In genomic region chr16:84775356-84775755, GRCm38 (mm10) we compare ENCODE assay signal across 10 mouse cellular contexts. TPM values are rescaled to one million over a fixed set of nuclear protein-coding genes. Genes with fewer than 3 reads are reported as not detected.
DNase-seq lines count a peak whose midpoint lies in the region; ATAC-seq and TF ChIP-seq lines count a peak whose summit lies in the region.
"Had no signal": no experiment of that assay in that cellular context is flagged by ENCODE, and none has a peak within 500 bp of the region (broad histone marks: within the 10 kb centered on the region; RNA-seq: fewer than 3 reads in every experiment).

No protein-coding gene starts in this region.

- no peaks in the 10 kb centered on the region for H3K9me3 ChIP-seq in heart, embryonic 14.5 days (ENCODE audit: control insufficient read depth, low read length)
- H3K9me3 ChIP-seq in ES-E14 (ENCODE audit: control insufficient read depth, insufficient read depth, low read depth, low read length) = no peaks in the 10 kb centered on the region
- no peaks in the 10 kb centered on the region for H3K9me3 ChIP-seq in forebrain, embryonic 16.5 days (ENCODE audit: control insufficient read depth, low read length)
- no peaks in the 10 kb centered on the region; the same call in 1 of the 2 replicates for H3K9me3 ChIP-seq in midbrain, embryonic 10.5 days (replicated peaks)

- no peak overlapping the region for H3K27ac ChIP-seq in heart, embryonic 14.5 days (replicated peaks in 1 of 2; ENCODE audit: control insufficient read depth in 1 of 2, insufficient read depth in 1 of 2, low read depth in 2 of 2, low read length in 2 of 2)
- H3K27ac ChIP-seq in ES-E14 (ENCODE audit: insufficient read depth, low read depth, low read length, poor library complexity, severe bottlenecking) = peak overlapping the region; percentile 9; the same call in 1 of the 2 replicates
- H3K27ac ChIP-seq in forebrain, embryonic 16.5 days (ENCODE audit: low read length) = no peak overlapping the region
- peak overlapping the region; percentile 99 for H3K27ac ChIP-seq in midbrain, embryonic 10.5 days (replicated peaks)

- H3K27me3 ChIP-seq in heart, embryonic 14.5 days (ENCODE audit: control insufficient read depth, insufficient read depth, low read length) = no peaks in the 10 kb centered on the region; the same call in 1 of the 2 replicates
- no peaks in the 10 kb centered on the region for H3K27me3 ChIP-seq in forebrain, embryonic 16.5 days (replicated peaks; ENCODE audit: control insufficient read depth, insufficient read depth, low read length)
- no peaks in the 10 kb centered on the region for H3K27me3 ChIP-seq in midbrain, embryonic 10.5 days (ENCODE audit: low read depth, poor library complexity, severe bottlenecking)

- peak overlapping the region; percentile 99 for H3K4me2 ChIP-seq in heart, embryonic 14.5 days (ENCODE audit: low read length)
- H3K4me2 ChIP-seq in forebrain, embryonic 16.5 days (ENCODE audit: low read length) = peak overlapping the region; percentile 99

- H3K9ac ChIP-seq in heart, embryonic 14.5 days (ENCODE audit: low read length) = peak overlapping the region; percentile 74
- H3K9ac ChIP-seq in ES-E14 (ENCODE audit: insufficient read depth, low read depth, low read length, poor library complexity, severe bottlenecking) = peak overlapping the region; percentile 71; the same call in 1 of the 2 replicates
- no peak overlapping the region for H3K9ac ChIP-seq in forebrain, embryonic 16.5 days (replicated peaks; ENCODE audit: low read depth, low read length)

- H3K4me1 ChIP-seq in heart, embryonic 14.5 days (ENCODE audit: control insufficient read depth in 2 of 2, insufficient read depth in 2 of 2, low read length in 2 of 2) = 0 out of 4 replicates have a peak, but pooled peaks cover 0 to 6% of the 10 kb centered on the region in 2 experiments
- H3K4me1 ChIP-seq in ES-E14 (ENCODE audit: control insufficient read depth in 2 of 2, insufficient read depth in 2 of 2, low read length in 2 of 2, poor library complexity in 1 of 2) = peaks cover 0 to 9% of the 10 kb centered on the region in 2 experiments; a peak in 3 of 4 replicates
- H3K4me1 ChIP-seq in forebrain, embryonic 16.5 days (replicated peaks; ENCODE audit: control insufficient read depth, insufficient read depth, low read length) = peaks cover 17% of the 10 kb centered on the region
- peaks cover 29% of the 10 kb centered on the region for H3K4me1 ChIP-seq in midbrain, embryonic 10.5 days

- in situ Hi-C loops in ES-E14 (cut with MboI; ENCODE audit: low sequenced_read_pairs in 2 of 2, unreplicated experiment in 2 of 2) = no loop called here

- no peak for ATAC-seq in heart, embryonic 14.5 days (ENCODE audit: insufficient number of reproducible peaks, insufficient read depth, low FRiP score, low read depth)
- ATAC-seq in forebrain, embryonic 16.5 days = no peak

- DNase-seq in heart, adult 9 months (ENCODE audit: low spot score in 2 of 2) = no peak
- no peak for DNase-seq in ES-E14 (ENCODE audit: low read depth, low spot score)
- no peak for DNase-seq in midbrain, embryonic 10.5 days (ENCODE audit: low spot score)
- no peak for DNase-seq in spleen, postnatal 4 days (ENCODE audit: low spot score in 2 of 2)
- no peak for DNase-seq in cerebellum, adult 9-10 months
- no peak for DNase-seq in frontal cortex, postnatal 25 days (ENCODE audit: low spot score in 2 of 2)

- peak overlapping the region; percentile 10 to 69; a peak in 3 of 4 replicates for H3K4me3 ChIP-seq in heart, embryonic 14.5 days (ENCODE audit: control insufficient read depth in 1 of 2, insufficient read depth in 1 of 2, low read depth in 1 of 2, low read length in 2 of 2)
- peak overlapping the region; percentile 68 to 84 for H3K4me3 ChIP-seq in ES-E14 (ENCODE audit: insufficient read depth in 1 of 2, low read depth in 1 of 2, low read length in 2 of 2, poor library complexity in 1 of 2, severe bottlenecking in 1 of 2)
- peak overlapping the region; percentile 81 for H3K4me3 ChIP-seq in forebrain, embryonic 16.5 days (replicated peaks; ENCODE audit: low read length)
- H3K4me3 ChIP-seq in midbrain, embryonic 10.5 days = peak overlapping the region; percentile 85

- H3K36me3 ChIP-seq in heart, embryonic 14.5 days (ENCODE audit: control insufficient read depth, insufficient read depth, low read length) = no peaks in the 10 kb centered on the region
- H3K36me3 ChIP-seq in ES-E14 (ENCODE audit: control insufficient read depth, insufficient read depth, low read length, poor library complexity, severe bottlenecking) = no peaks in the 10 kb centered on the region
- H3K36me3 ChIP-seq in forebrain, embryonic 16.5 days (ENCODE audit: control insufficient read depth, insufficient read depth) = no peaks in the 10 kb centered on the region
- H3K36me3 ChIP-seq in midbrain, embryonic 10.5 days = peaks cover 34% of the 10 kb centered on the region

- 30% methylated on average over 11 of the region's 11 CpGs for WGBS in heart, embryonic 14.5 days
- 12% methylated on average over 11 of the region's 11 CpGs for WGBS in forebrain, embryonic 16.5 days
- 33% methylated on average over 11 of the region's 11 CpGs for WGBS in midbrain, embryonic 10.5 days

TF ChIP-seq in ES-E14, 5 proteins besides CTCF, POLR2A, EP300 and RAD21:
- TF ChIP-seq CHD2 (IDR thresholded peaks at IDR 0.05; ENCODE audit: low read depth, low read length) (no peak), ZNF384 (IDR thresholded peaks at IDR 0.05; ENCODE audit: low read depth, low read length) (no peak), MAFK (IDR thresholded peaks at IDR 0.05; ENCODE audit: insufficient read depth, low read depth, low read length) (no peak), ZC3H11A (IDR thresholded peaks at IDR 0.05; ENCODE audit: borderline replicate concordance, low read depth, low read length) (no peak), HCFC1 (IDR thresholded peaks at IDR 0.05; ENCODE audit: borderline replicate concordance, insufficient read depth, low read length) (no peak)

RNA-seq across cellular contexts. Expression of gene Jam2, which starts 1.4 kb away (rescaled TPM):
- polyA plus RNA-seq in heart, embryonic 14.5 days (2014; fragmentation: Nextera tagmentation; extraction: Ambion mirVana) = 10.3 and 10.8 TPM in 2 replicates
- total RNA-seq in ES-E14 (2012; rRNA removed) = 225 and 328 TPM in 2 replicates
- 15.8 and 18.0 TPM in 2 replicates for polyA plus RNA-seq in forebrain, embryonic 16.5 days (2015; fragmentation: Nextera tagmentation; extraction: Ambion mirVana)
- 53.0 and 67.8 TPM in 2 replicates for polyA plus RNA-seq in midbrain, embryonic 10.5 days (2016; fragmentation: Nextera tagmentation; extraction: Ambion mirVana)
- total RNA-seq: granulocyte monocyte progenitor cell, adult 5-6 weeks; monocyte, adult 5-6 weeks had no signal

RNA-seq across cellular contexts. Expression of gene Mrpl39, which starts 39.8 kb away (rescaled TPM):
- polyA plus RNA-seq in heart, embryonic 14.5 days (2014; fragmentation: Nextera tagmentation; extraction: Ambion mirVana) = 52.3 and 54.5 TPM in 2 replicates
- 56.4 and 66.3 TPM in 2 replicates for total RNA-seq in ES-E14 (2012; rRNA removed)
- polyA plus RNA-seq in forebrain, embryonic 16.5 days (2015; fragmentation: Nextera tagmentation; extraction: Ambion mirVana) = 32.5 and 34.2 TPM in 2 replicates
- polyA plus RNA-seq in midbrain, embryonic 10.5 days (2016; fragmentation: Nextera tagmentation; extraction: Ambion mirVana) = 58.6 and 62.4 TPM in 2 replicates

RNA-seq across cellular contexts. Expression of gene Gabpa, which starts 59.4 kb away (rescaled TPM):
- 37.2 and 38.6 TPM in 2 replicates for polyA plus RNA-seq in heart, embryonic 14.5 days (2014; fragmentation: Nextera tagmentation; extraction: Ambion mirVana)
- total RNA-seq in ES-E14 (2012; rRNA removed) = 92.3 and 95.5 TPM in 2 replicates
- polyA plus RNA-seq in forebrain, embryonic 16.5 days (2015; fragmentation: Nextera tagmentation; extraction: Ambion mirVana) = 26.7 and 33.0 TPM in 2 replicates
- 35.5 and 37.5 TPM in 2 replicates for polyA plus RNA-seq in midbrain, embryonic 10.5 days (2016; fragmentation: Nextera tagmentation; extraction: Ambion mirVana)

Comparison
In these comparisons a context has a peak if more than half of its experiments do, and no peak if none do; other contexts are left out.
1. H3K27ac ChIP-seq: peak in ES-E14 (single experiment) and midbrain, embryonic 10.5 days (single experiment); none in heart, embryonic 14.5 days (0 of 2) and forebrain, embryonic 16.5 days (single experiment).
2. Peak in every context shown above with its lines, with median percentiles within 50 percentile points of each other: H3K4me3 ChIP-seq.